Mouse (Mus musculus): Measurements from ENCODE around the gene Zfp704. TPM values are rescaled to one million over a fixed set of nuclear protein-coding genes. Genes with fewer than 3 reads are reported as not detected.

The Zfp704 gene
- total RNA-seq, 2 experiments from 2014 or later, result 4.1 to 5.6 TPM

DNA sequence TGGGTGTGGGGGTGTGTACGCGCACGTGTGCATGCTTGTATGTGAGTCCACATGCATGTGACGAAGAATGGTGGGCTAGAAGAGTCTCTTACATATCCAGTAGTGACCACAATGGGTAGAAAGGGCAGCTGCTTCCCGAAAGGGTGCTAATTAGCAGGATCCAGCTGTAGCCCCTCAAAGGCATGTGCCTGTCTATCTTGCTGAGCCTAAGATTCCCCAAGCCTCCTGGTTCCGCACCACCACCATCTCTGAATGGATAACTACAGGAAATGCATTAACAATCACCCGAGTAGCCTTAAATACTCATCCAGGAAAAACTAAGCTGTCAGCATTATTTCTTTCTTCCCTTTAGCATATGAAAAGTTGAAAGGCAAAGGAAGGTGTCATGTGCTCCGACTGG, 41.9 kb downstream of the Zfp704 start:
- DNase-seq, result no peak
- intact Hi-C loops (cut with DNase I), result no loop called here

DNA sequence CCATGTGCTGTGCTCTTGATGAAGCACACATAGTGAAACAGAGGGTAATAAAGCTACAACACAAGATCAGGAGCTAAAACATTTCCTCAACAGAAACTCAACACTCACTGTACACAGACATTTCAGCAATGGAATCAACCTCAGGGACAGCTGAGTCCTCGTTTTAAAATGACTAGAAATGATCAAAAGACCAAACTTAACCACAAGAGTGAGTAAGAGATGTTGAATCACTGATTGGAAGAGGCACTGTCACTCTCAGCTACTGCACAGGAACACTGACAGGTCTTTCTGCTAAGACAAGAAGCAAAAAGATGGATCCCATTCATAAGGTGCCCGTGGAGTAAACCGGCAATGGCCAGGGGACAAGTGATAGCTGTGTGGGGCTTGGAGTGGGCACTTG, 43.1 kb downstream of the Zfp704 start:
- no peak for DNase-seq
- intact Hi-C loops (cut with DNase I), result no loop called here

DNA sequence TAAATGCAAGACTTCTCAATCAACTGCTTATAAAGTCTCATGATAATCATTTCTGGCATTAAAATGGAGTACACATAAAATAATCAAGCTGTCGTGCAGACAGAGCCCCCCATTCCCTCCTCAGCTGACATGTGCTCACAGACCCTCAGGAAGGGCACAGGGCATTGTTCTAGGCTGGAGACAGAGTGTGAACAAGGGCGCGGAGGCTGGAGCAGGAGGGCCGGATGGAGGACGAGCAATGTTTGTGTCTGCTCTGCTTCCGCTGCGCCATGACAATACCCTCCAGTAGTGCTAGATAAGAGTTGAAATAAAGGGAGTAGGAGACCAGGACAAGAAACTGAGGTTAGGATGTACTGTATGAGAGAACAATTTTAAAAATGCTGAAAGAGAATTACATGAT, 46.3 kb downstream of the Zfp704 start:
- intact Hi-C loops (cut with DNase I), result no loop called here
- no peak for DNase-seq

DNA sequence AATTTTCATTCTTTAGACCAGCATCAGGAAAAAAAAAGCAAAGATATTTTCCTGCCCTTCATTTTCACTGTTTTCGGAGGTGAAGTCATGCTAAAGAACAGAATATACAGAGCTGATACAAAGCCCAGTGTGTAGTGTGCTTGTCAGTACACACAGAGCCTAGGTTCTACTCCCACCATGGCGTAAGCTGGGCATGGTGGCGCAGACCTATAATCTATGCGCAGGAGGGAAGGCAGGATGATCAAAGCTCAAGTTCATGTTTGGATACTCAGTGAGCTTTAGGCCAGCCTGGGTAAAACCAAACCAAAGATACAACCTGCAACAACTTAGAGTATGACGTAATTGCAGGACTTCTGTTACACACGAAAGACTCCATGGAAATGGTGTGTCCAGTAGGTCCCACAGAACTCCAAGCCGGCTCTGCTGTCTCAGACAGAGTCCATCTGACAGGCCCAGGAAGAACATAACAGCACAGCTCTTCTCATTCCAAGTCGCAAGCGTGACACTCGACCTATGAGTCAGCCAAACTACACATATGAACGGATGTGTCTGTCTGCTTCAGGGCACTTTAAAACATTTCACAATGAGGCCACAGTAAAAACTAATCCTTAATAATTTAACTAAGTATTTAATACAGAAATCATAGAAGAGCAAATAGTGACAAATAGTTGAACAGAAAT, 47.1 kb downstream of the Zfp704 start:
- intact Hi-C loops (cut with DNase I), result no loop called here
- DNase-seq, result no peak

DNA sequence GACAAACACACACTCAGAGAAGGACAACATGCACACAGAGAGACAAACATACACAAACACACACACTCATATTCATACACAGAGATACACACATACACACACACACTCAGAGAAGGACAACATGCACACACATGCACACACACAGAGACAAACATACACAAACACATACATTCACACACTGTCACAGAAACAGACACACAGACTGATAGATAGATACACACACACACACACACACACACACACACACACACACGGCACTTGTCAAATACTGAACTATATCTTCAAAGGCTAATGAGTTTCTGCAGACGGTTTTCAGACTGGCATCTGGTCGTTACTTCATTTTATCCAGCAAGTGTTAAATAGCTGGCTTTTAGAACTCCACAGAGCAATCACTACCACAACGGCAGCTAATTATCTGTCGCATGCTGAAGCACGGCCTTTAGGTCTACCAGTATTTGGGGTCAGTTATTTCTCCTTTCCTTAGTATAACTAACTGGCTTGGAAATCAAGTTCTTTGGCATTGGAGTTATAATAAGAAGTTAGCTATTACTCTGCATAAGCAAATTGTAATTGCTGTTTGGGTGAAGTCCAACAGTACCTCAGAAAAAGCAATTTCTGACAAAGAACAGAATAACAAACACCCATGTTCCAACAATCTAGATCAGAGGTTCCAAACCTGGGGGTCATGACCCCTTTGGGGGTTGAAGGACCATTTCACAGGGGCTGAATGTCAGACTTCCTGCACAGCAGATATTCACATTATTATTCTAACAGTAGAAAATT, 51.9 kb downstream of the Zfp704 start:
- no peak for DNase-seq
- intact Hi-C loops (cut with DNase I), result no loop called here

DNA sequence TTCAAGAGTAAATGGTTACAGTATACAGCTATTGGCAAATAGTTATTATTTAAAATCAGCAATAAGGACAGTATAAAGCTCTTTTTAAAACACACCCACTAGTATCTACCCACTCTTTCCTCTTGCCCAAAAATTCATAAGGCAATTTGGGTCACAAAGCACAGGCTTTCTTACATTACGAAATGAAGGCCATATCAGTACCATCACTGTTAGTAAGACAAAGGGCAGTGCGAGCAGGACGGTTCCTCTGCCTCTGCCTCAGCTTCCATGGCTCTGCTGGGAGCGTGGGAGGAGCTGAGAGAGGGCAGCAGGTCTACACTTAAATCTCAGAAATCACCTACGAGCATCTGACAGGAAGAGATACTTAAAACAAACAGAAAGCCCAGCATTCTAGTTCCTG, 53.7 kb downstream of the Zfp704 start:
- intact Hi-C loops (cut with DNase I), result no loop called here
- no peak for DNase-seq

DNA sequence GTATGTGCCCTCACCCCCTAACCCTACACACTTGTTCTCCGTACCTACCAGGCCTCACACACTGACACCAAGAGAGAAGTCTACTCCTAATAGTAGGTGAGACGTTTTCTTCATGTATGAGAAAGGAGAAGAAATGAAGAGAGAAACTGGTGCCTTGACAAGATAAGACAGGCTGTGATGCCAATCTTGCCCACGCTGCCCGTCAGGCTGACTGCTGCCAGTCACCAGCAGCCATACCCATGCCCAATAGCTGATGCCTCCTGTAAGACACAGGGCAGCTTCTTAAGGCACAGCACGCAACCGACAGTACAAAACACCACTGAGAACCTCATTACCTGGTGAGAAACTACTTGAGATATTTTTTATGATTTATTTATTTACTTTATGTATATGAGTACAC, 55.0 kb downstream of the Zfp704 start:
- intact Hi-C loops (cut with DNase I), result no loop called here
- no peak for DNase-seq

DNA sequence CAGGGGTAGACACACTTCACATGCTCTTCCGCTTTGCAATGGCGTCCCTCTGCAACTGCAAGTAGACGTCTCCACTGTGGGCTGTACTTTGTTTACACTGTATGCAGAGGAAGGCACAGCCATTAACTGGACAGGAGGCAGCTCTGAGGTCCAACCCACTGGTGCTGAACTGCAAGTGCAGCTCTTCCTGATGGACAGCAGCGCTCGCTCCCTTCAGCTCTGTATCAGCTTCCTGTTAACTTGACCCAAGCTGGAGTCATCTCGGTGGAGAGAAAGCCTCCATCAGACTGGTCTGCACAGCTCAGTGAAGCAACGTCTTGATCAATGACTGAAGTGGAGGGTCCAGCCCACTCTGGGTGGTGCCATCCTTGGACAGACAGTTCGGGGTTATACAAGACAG, 57.6 kb downstream of the Zfp704 start:
- intact Hi-C loops (cut with DNase I), result no loop called here

DNA sequence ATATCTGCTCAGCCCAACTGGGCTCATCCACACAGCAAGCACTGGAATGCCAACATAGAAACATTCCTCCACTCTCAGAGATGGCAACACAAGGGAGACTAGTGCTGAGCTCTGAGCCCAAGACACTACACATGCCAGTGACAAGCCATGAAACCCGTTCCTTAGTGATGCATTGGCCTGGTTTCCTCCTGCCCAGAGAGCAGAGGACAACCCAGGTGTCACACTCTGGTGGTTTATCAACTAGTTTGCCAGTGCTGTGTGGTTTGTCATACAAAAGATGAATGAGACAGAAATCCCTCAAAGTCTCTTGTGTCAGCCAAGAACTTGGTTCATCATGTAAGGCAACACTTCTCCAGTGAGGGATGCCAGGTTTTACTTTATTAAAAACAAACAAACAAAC, 59.0 kb downstream of the Zfp704 start:
- DNase-seq, result no peak
- intact Hi-C loops (cut with DNase I), result no loop called here

More for the DNA sequence above, 57.6 kb downstream of the Zfp704 start:
- DNase-seq, result no peak

DNA sequence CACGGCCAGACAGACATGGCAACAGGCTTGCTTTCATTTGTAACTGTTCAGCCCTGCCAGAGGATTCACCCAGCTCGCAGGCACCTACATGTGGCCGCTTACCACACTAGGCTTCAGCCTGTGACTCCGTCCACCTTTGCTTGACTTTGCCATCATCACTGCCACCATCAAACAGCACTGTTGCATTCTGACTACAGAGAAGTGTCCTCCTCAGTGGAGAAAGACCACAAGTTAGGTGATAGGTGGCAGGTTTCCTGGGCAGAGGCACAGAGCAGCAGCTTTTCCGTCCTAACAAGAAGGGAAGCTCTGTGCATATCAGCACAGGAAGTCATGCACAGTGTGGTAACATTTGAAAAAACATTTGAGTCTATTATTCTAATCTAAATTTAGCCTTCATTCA, 60.1 kb downstream of the Zfp704 start:
- intact Hi-C loops (cut with DNase I), result no loop called here
- no peak for DNase-seq

DNA sequence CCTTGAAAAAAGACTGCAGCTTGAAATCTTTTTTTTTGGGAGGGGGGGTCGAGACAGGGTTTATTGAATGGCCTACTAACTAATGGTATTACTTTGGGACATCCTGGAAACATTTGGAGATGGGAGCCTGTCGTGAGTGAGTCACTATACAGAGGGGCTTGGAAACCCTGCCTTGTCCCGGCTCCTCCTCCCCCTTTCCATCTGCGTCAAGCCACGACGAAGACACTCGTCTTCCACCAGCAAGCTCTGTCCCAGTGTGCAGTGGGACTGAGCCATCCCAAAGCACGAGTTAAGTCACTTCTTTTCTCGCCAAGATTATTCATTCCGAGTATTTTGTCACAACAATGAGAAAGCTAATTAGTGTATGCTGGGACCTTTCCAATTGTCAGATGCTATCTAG, 61.7 kb downstream of the Zfp704 start:
- DNase-seq, result no peak
- intact Hi-C loops (cut with DNase I), result no loop called here

DNA sequence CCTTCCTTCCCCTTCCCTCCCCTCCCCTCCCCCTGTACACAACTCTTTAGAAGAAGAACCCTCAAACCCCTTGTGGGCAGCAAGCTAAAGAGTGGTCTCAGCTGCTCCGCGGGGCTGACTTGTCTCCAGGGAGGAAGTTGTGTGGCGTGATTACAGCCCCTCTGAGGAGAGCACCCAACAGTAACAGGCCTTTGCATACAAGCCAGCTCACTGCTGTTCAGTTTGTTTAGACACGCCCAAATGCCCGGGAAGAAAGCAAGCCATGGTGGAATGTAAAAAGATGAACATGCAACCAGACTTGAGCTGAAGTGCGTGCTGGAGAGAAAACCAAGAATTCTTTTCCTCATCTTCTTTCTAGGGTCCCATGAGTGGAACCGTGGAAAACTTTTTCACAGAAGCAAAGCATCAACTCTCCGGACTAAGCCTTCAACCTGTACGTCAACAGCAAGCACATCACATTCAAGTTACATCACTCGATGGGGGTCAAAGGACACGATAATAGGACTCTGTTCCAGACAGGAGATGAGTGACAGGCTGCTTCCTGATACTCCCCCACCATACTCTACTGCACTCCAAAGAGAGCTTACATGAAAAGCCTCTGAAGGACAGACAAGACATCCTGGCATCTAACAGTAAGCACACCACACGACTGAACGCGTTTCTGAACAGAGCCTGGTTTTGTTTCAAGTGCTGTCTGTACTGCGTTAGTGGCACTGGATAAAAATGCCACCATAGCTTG, 62.8 kb downstream of the Zfp704 start:
- no peak for DNase-seq
- intact Hi-C loops (cut with DNase I), result no loop called here

DNA sequence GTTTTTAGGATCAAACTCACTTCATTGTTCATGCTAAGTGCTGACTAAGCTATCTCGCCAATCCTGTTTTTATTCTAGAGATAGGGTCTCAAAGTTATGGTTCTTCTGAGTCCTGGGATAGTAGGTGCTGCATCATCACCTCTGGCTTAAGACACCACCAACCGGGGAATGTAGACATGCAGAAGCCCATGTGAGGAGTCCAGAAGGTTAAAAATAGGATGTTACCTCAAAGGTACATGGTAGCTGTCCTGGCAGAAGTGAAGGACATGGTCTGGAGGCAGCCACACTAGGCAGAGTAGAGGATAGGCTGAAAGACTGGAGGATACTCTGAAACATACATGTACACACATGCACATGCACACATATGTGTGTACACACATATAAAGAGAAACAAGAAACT, 65.5 kb downstream of the Zfp704 start:
- intact Hi-C loops (cut with DNase I), result no loop called here
- no peak for DNase-seq

DNA sequence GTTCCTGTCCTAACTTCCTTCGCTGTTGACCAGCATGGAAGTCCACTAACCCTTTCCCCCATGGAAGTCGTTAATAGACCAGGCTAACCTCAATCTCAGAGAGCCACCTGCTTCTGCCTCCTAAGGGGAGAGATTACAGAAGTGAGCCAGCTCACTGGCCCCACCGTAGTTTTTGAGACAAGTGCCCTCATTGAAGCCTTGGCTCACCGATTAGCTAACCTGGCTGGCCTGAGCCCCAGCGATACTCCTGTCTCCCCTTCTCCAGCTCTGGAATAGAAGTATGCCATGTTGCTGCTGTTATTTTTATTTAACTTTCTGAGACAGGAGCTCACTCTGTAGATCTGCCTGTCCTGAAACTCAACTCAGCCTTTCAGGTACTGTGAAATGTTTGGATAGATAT, 66.0 kb downstream of the Zfp704 start:
- no peak for DNase-seq
- intact Hi-C loops (cut with DNase I), result no loop called here

DNA sequence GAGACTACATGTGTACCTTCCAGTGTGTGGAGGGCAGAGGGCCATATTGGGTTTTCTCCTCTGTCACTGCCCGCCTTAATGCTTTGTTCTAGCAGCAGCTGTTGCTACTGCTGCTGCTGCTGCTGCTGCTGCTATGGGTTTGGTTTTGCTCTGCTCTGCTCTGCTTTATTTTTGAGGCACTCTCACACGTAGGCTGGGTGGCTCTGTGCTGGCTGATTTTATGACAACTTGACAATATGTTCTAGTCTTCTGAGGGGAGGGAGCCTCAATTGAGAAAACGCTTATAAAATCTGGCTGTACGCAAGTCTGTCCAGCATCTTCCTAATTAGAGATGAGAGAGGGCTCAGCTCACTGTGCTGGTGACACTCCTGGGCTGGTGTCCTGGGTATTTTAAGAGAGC, 66.4 kb downstream of the Zfp704 start:
- no peak for DNase-seq
- intact Hi-C loops (cut with DNase I), result no loop called here

DNA sequence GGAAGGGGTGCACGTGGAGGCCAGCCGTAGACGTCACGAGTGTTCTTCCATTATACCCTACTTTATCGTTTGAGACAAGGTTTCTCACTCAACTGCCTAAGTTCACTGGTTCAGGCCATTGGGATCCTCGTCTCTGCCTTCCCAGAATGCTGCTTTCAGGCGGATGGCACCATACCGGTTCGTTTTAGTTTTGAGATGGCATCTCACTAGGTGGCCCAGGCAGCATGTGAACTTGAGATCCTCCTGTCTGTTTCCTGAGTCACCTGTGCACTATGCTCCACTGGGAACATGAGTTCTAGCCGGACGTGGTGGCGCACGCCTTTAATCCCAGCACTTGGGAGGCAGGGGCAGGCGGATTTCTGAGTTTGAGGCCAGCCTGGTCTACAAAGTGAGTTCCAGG, 68.3 kb downstream of the Zfp704 start:
- no peak for DNase-seq
- intact Hi-C loops (cut with DNase I), result no loop called here

DNA sequence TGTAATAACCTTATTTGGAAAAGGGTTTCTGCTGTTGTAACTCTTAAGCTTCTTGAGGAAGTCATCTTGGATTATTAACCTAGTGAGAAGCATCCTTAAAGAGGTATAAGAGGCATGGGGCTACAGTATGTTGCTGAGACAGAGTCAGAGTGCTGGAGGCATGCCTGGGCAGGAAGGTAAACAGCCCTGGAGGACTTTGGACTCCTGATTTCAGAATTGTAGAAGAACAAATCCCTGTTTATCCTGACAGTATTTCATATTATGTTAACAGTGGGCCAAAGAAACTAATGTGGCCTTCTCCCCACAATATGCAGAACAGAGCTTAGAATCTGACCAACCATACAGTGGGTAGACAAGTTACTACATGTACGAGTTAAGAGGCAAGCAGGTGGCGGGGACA, 71.4 kb downstream of the Zfp704 start:
- no peak for DNase-seq
- intact Hi-C loops (cut with DNase I), result no loop called here

DNA sequence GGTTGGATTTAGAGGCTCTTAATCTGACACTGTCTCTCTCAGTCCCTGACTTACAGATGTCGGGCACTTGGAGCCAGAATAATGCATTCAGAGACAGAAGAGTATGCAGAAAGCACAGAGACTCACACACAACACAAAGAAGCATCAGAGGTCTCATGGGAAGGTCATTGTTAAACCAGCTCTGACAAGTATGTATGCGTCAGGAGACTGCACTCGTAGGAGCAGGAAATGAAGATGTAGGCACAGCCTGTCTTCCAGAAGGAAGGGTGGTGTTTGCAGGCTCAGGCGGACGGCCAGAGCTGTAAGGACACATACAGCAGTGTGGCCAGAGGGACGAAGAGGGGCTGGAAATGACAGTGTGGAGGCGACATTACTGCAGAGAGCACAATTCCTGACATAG, 72.0 kb downstream of the Zfp704 start:
- no peak for DNase-seq
- intact Hi-C loops (cut with DNase I), result no loop called here

DNA sequence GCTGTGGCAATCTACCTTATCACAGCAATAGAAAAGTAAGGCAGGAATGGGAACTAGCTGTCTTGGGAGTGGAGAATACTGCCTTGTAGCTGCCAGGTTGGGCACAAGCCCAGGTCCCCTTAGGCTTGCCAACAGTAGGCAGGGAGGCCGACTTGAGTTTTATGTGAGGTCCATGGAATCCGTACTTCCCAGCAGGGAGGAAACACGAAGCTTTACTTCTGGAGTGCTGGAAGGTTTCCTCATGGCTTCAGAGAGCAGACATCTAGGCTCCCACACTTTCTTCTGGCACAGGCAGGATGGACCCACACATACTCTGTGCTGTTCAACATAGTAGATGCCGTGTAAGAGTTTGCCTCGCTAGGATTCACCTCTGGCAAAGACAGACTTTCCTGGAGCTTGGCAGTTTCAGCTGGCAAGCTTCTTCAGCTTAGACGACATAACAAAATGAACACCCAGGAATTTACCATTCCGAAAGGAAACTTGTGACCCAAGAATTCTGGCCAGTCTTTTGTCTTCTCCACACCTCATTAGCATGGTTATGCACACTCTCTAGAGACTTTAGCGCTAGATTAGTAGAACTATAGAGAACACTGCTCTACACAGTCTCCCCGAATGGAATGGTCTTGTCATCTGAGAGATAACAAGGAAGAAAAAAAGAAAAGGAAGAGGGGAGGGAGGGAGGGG, 79.6 kb downstream of the Zfp704 start:
- DNase-seq, result peak in 1 of 2 experiments; percentile 39
- intact Hi-C loops (cut with DNase I), result no loop called here

DNA sequence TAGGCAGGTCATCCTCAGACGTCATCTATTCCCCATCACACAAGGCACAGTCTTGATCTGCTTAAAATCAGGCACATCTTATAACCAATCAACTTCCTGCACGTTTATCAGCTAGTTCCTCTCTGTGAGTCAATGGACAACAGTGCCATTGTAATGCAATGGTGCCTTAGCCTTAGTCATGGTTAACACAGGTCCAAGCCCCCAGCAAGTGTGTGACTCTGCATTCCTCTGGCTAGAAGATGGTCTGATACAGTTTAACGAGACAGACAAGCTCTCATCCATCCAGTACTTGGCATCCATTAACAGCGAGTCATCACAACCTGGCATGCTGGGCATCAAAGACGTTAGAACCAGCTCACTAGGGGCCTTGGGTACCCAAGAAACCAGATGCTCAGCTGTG, 85.5 kb downstream of the Zfp704 start:
- intact Hi-C loops (cut with DNase I), result loop anchor here (5.0 kb wide), 1 partner anchor 58 kb away; no protein-coding TSS in a partner anchor
- no peak for DNase-seq
